Mouse (Mus musculus) ovary, adult 2 months (tissue): Measurements from ENCODE around the gene Cybb. TPM values are rescaled to one million over a fixed set of nuclear protein-coding genes. Genes with fewer than 3 reads are reported as not detected.

Experiments
- polyA plus RNA-seq: library from polyadenylated mRNA; depleted of rRNA; stranded (reverse); fragments of >200 nt; gene quantifications from 2 replicates; pipeline ENCODE4 v1.2.3, GENCODE M21; 2012; rRNA removed

The Cybb gene
- 0.63 and 0.64 TPM in 2 replicates for polyA plus RNA-seq

DNA sequence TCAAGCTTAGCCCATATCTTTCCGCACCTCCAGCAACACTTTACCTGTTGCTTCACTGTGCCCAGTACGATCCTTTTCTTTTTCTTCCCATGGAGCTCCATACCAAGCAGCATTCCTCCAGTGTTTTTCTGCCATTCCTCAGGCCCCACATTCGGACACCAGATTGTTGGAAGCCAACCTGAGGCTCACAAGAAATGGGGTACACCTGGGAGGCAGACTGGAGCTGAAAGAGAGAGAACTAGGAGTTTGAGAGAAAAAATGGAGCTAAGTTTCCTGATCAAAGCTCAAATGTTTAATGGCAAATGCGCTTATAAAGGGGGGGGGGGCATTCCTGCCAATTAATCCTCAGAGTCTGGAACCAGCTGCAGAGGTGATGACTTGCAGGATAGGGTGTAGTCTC, at the start of gene Cybb:
Cybb (minus strand) TSS at position 101 of the 400 bp plus-strand sequence.

Other genes with a start within 250 kb of the Cybb start
- gene Gm14862, start 230.9 kb downstream of the Cybb start, polyA plus RNA-seq = not detected in 2 replicates
- 3.4 and 3.5 TPM in 2 replicates for gene Xk, start 215.0 kb downstream of the Cybb start, polyA plus RNA-seq
- gene H2al1m, start 204.0 kb downstream of the Cybb start, polyA plus RNA-seq = not detected in 2 replicates
- 0.57 TPM in 1 of 2 replicates, not detected in the other for gene H2al1k, start 137.1 kb downstream of the Cybb start, polyA plus RNA-seq
- not detected in 2 replicates for gene H2al1o, start 84.6 kb upstream of the Cybb start, polyA plus RNA-seq
- 4.5 and 5.0 TPM in 2 replicates for gene Dynlt3, start 175.2 kb upstream of the Cybb start, polyA plus RNA-seq